Mouse (Mus musculus) lung, postnatal 14 days (tissue): ENCODE data around the gene Cpne1.

Experiments used
- DNase-seq: peaks from one replicate; pipeline ENCODE4 v3.0.0; 2021

The Cpne1 gene

GRCm38 (mm10) chr2:156079183-156079560 is 32.6 kb downstream of the Cpne1 start:
- DNase-seq, result no peak

- DNase-seq, result no peak
Measured at GRCm38 (mm10) chr2:156078421-156079182, 33.2 kb downstream of the Cpne1 start.

GRCm38 (mm10) chr2:156077461-156077860 is 34.3 kb downstream of the Cpne1 start:
- no peak for DNase-seq

GRCm38 (mm10) chr2:156073725-156074124 is 38.0 kb downstream of the Cpne1 start:
- DNase-seq, result peak; percentile 38

GRCm38 (mm10) chr2:156071236-156071635 is 40.5 kb downstream of the Cpne1 start:
- no peak for DNase-seq

- DNase-seq, result no peak
Measured at GRCm38 (mm10) chr2:156067916-156068315, 43.8 kb downstream of the Cpne1 start.

- DNase-seq, result no peak
Measured at GRCm38 (mm10) chr2:156066126-156066525, 45.6 kb downstream of the Cpne1 start.

- DNase-seq, result peak; percentile 74
Measured at GRCm38 (mm10) chr2:156065099-156066041, 46.4 kb downstream of the Cpne1 start, which contains the start of gene Spag4. Gene Spag4 (plus strand): TSS chr2:156065175.

- DNase-seq, result no peak
Measured at GRCm38 (mm10) chr2:156052816-156053215, 58.9 kb downstream of the Cpne1 start, which contains the start of gene Fer1l4. Gene Fer1l4 (minus strand): TSS chr2:156052947.

GRCm38 (mm10) chr2:156047929-156048328 is 63.8 kb downstream of the Cpne1 start:
- DNase-seq, result no peak

- no peak for DNase-seq
Measured at GRCm38 (mm10) chr2:156042903-156043302, 68.9 kb downstream of the Cpne1 start.

- no peak for DNase-seq
Measured at GRCm38 (mm10) chr2:156039390-156039789, 72.4 kb downstream of the Cpne1 start.

- DNase-seq, result no peak
Measured at GRCm38 (mm10) chr2:156025482-156025881, 86.3 kb downstream of the Cpne1 start.
